Mouse (Mus musculus) subcutaneous adipose tissue, adult 2 months (tissue): Measurements from ENCODE around the gene Obox6. TPM values are rescaled to one million over a fixed set of nuclear protein-coding genes. Genes with fewer than 3 reads are reported as not detected.

ENCODE experiments used
- polyA plus RNA-seq: library from polyadenylated mRNA; depleted of rRNA; stranded (reverse); fragments of >200 nt; gene quantifications from 2 replicates; pipeline ENCODE4 v1.2.3, GENCODE M21; 2012; ENCODE audit warnings: low replicate concordance; rRNA removed

Gene Obox6
- polyA plus RNA-seq: not detected in 2 replicates

GRCm38 (mm10) chr7:15839578-15839977 is at the start of gene Obox6:
TSS of gene Obox6 (minus strand) at chr7:15839678.

GRCm38 (mm10) chr7:15882317-15882716 is 42.8 kb upstream of the Obox6 start, which contains the start of gene Crxos:
TSS of gene Crxos (plus strand) at chr7:15882617.

DNA sequence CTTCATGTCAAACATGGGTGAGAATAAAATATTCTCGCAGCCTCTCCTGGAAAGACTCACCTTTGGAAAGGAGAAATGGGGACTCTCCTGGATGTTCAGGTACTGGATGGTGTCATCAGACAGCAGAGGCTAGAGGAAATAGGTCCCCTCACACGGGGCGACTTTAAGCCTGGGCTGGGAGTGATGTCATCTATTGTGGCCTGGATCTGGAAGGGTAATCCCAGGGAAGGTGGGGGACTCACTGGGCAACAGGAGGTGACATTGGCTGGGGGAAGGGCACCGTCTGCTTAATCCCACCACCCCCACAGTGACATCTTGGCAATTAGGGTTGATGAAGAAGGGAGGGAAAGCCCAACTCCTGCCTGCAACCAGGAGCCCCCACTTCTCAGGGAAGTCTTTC is 40.3 kb upstream of the Obox6 start, which contains the start of gene Crx:
TSS of gene Crx (minus strand) at position 213 of the 400 bp plus-strand sequence.

Other genes starting within 250 kb of the Obox6 start
- gene Obox3, start 199.8 kb downstream of the Obox6 start, polyA plus RNA-seq: not detected in 2 replicates
- gene Obox5, start 89.5 kb downstream of the Obox6 start, polyA plus RNA-seq: not detected in 2 replicates
- gene Crx, start 40.3 kb upstream of the Obox6 start, polyA plus RNA-seq: not detected in 2 replicates
- gene Crxos, start 42.9 kb upstream of the Obox6 start, polyA plus RNA-seq: not detected in 2 replicates
- 624 and 858 TPM in 2 replicates for gene Selenow, start 82.7 kb upstream of the Obox6 start, polyA plus RNA-seq
- gene Nop53, start 106.4 kb upstream of the Obox6 start, polyA plus RNA-seq: 85.8 and 136 TPM in 2 replicates
- gene Ehd2, start 127.9 kb upstream of the Obox6 start, polyA plus RNA-seq: 242 and 668 TPM in 2 replicates
- 7.2 and 10.4 TPM in 2 replicates for gene Bicra, start 208.2 kb upstream of the Obox6 start, polyA plus RNA-seq
- not detected in 2 replicates for gene Zfp541, start 222.1 kb upstream of the Obox6 start, polyA plus RNA-seq